Mouse (Mus musculus) myocyte (in vitro differentiated cells): ENCODE measurements around the gene Ly6g6d. TPM values are rescaled to one million over a fixed set of nuclear protein-coding genes. Genes with fewer than 3 reads are reported as not detected.

Experiments used
- H3K27me3 ChIP-seq: one replicate; pipeline ENCODE4 v1.6.1; 2011; ENCODE audit not compliant: control insufficient read depth, insufficient read depth, insufficient read length
- H3K36me3 ChIP-seq: one replicate; pipeline ENCODE4 v1.6.1; 2011; ENCODE audit not compliant: control insufficient read depth, insufficient read depth
- H3K4me2 ChIP-seq: one replicate; pipeline ENCODE4 v1.6.1; 2011; ENCODE audit warnings: low read depth, control low read depth
- H3K4me3 ChIP-seq: one replicate; pipeline ENCODE4 v1.5.1; 2011; ENCODE audit warnings: mild to moderate bottlenecking, control low read depth, moderate library complexity
- H3K79me2 ChIP-seq: one replicate; pipeline ENCODE4 v1.6.1; 2011; ENCODE audit not compliant: control insufficient read depth, insufficient read depth
- H3ac ChIP-seq: one replicate; pipeline ENCODE4 v1.6.1; 2011; ENCODE audit not compliant: control insufficient read depth, insufficient read length
- CEBPB ChIP-seq: IDR thresholded peaks from 2 replicates; pipeline ENCODE4 v1.6.1; 2011; ENCODE audit warnings: mild to moderate bottlenecking, moderate library complexity; ENCODE audit not compliant: poor library complexity, insufficient read depth, severe bottlenecking
- E2F4 ChIP-seq: IDR thresholded peaks from one replicate; pipeline ENCODE4 v1.6.1; 2011; ENCODE audit warnings: mild to moderate bottlenecking, control low read depth, moderate library complexity; ENCODE audit not compliant: insufficient read depth
- MAX ChIP-seq: IDR thresholded peaks from one replicate; pipeline ENCODE4 v1.6.1; 2011; ENCODE audit warnings: low read depth, mild to moderate bottlenecking, control low read depth
- MYOD1 ChIP-seq, 3 experiments: IDR thresholded peaks; one replicate each; pipeline ENCODE4 v1.6.1; 2011; ENCODE audit warnings: control low read depth in 2 of 3, low read depth in 2 of 3, mild to moderate bottlenecking in 2 of 3, moderate library complexity in 1 of 3; ENCODE audit not compliant: insufficient read length in 2 of 3, control insufficient read depth in 1 of 3
- MYOG ChIP-seq, 3 experiments: IDR thresholded peaks; one replicate each; pipeline ENCODE4 v1.6.1; 2011; ENCODE audit warnings: control low read depth in 2 of 3, low read depth in 2 of 3, mild to moderate bottlenecking in 2 of 3; ENCODE audit not compliant: insufficient read length in 2 of 3, control insufficient read depth in 1 of 3, insufficient read depth in 1 of 3
- POLR2A ChIP-seq: IDR thresholded peaks from one replicate; pipeline ENCODE4 v1.6.1; 2011; ENCODE audit warnings: low read depth, mild to moderate bottlenecking, control low read depth, moderate library complexity; ENCODE audit not compliant: insufficient read length
- POLR2AphosphoS2 ChIP-seq: IDR thresholded peaks from one replicate; pipeline ENCODE4 v1.6.1; 2011; ENCODE audit warnings: low read depth, control low read depth; ENCODE audit not compliant: insufficient read length
- REST ChIP-seq: IDR thresholded peaks from one replicate; pipeline ENCODE4 v1.6.1; 2011; ENCODE audit warnings: mild to moderate bottlenecking, control low read depth, moderate library complexity; ENCODE audit not compliant: insufficient read depth, insufficient read length
- SRF ChIP-seq: IDR thresholded peaks from one replicate; pipeline ENCODE4 v1.6.1; 2011; ENCODE audit warnings: low read depth; ENCODE audit not compliant: control insufficient read depth, insufficient read length
- TCF12 ChIP-seq: IDR thresholded peaks from one replicate; pipeline ENCODE4 v1.6.1; 2011; ENCODE audit warnings: mild to moderate bottlenecking, control low read depth; ENCODE audit not compliant: poor library complexity, insufficient read depth, severe bottlenecking
- TCF3 ChIP-seq: IDR thresholded peaks from one replicate; pipeline ENCODE4 v1.6.1; 2011; ENCODE audit warnings: low read depth, control low read depth; ENCODE audit not compliant: insufficient read length
- USF1 ChIP-seq: IDR thresholded peaks from one replicate; pipeline ENCODE4 v1.6.1; 2011; ENCODE audit warnings: low read depth, mild to moderate bottlenecking, control low read depth, moderate library complexity
- polyA plus RNA-seq: library from polyadenylated mRNA; unstranded; fragments of >200 nt; fragmentation: generic; extraction: Trizol; gene quantifications from one replicate; pipeline ENCODE4 v1.2.1, GENCODE M21; 2012; ENCODE audit warnings: missing spikeins

Gene Ly6g6d
- polyA plus RNA-seq, 1 experiment: not detected

- H3K79me2 ChIP-seq: no peaks in the 10 kb centered on the region
- H3K27me3 ChIP-seq: no peaks in the 10 kb centered on the region
- TF ChIP-seq TCF12: no peak
- no peak for TF ChIP-seq POLR2A
- TF ChIP-seq POLR2AphosphoS2: no peak
- peak in 2 of 3 experiments; percentile 75 to 80 for TF ChIP-seq MYOG (IDR thresholded peaks at IDR 0.05; ENCODE audit: control insufficient read depth in 1 of 3, insufficient read depth in 1 of 3, insufficient read length in 2 of 3, low read depth in 2 of 3)
- no peak for TF ChIP-seq E2F4
- peak in 2 of 3 experiments; percentile 56 to 86 for TF ChIP-seq MYOD1 (IDR thresholded peaks at IDR 0.05; ENCODE audit: control insufficient read depth in 1 of 3, insufficient read length in 2 of 3, low read depth in 2 of 3)
- no peak overlapping the region for H3K4me3 ChIP-seq
- peak overlapping the region; percentile 45 for H3K4me2 ChIP-seq
- no peak overlapping the region for H3ac ChIP-seq
- H3K36me3 ChIP-seq: no peaks in the 10 kb centered on the region
Observed at GRCm38 (mm10) chr17:35029691-35030532, 48.0 kb downstream of the Ly6g6d start.

- TF ChIP-seq POLR2AphosphoS2: no peak
- no peak for TF ChIP-seq MYOD1 (IDR thresholded peaks at IDR 0.05; ENCODE audit: control insufficient read depth in 1 of 3, insufficient read length in 2 of 3, low read depth in 2 of 3)
- TF ChIP-seq CEBPB: no peak
- no peak for TF ChIP-seq TCF12
Observed at GRCm38 (mm10) chr17:35028315-35028714, 49.5 kb downstream of the Ly6g6d start.

GRCm38 (mm10) chr17:35027277-35028068, 50.4 kb downstream of the Ly6g6d start, which contains the start of gene Sapcd1:
Gene Sapcd1, minus strand, starts transcription at chr17:35028016.
- no peaks in the 10 kb centered on the region for H3K79me2 ChIP-seq
- H3K36me3 ChIP-seq: no peaks in the 10 kb centered on the region
- no peak within 1 kb of the TSS for H3K4me3 ChIP-seq
- no peaks in the 10 kb centered on the region for H3K27me3 ChIP-seq
- TF ChIP-seq CEBPB: no peak
- no peak for TF ChIP-seq MYOD1 (IDR thresholded peaks at IDR 0.05; ENCODE audit: control insufficient read depth in 1 of 3, insufficient read length in 2 of 3, low read depth in 2 of 3)
- TF ChIP-seq MAX: no peak
- no peak for TF ChIP-seq REST
- no peak for TF ChIP-seq TCF12
- TF ChIP-seq POLR2AphosphoS2: no peak
- no peak for TF ChIP-seq TCF3
- TF ChIP-seq MYOG (IDR thresholded peaks at IDR 0.05; ENCODE audit: control insufficient read depth in 1 of 3, insufficient read depth in 1 of 3, insufficient read length in 2 of 3, low read depth in 2 of 3): no peak
- no peak for TF ChIP-seq USF1
- no peak for TF ChIP-seq POLR2A
- TF ChIP-seq E2F4: no peak
- TF ChIP-seq SRF: no peak
- H3ac ChIP-seq: no peak within 1 kb of the TSS
- no peak within 1 kb of the TSS for H3K4me2 ChIP-seq

More at GRCm38 (mm10) chr17:35028315-35028714, 49.5 kb downstream of the Ly6g6d start:
- Histone ChIP-seq H3K4me3 (no peak overlapping the region), H3K79me2 (no peaks in the 10 kb centered on the region), H3K36me3 (no peaks in the 10 kb centered on the region), H3ac (no peak overlapping the region), H3K4me2 (no peak overlapping the region), H3K27me3 (no peaks in the 10 kb centered on the region)

- Histone ChIP-seq H3K79me2 (no peaks in the 10 kb centered on the region), H3K27me3 (no peaks in the 10 kb centered on the region), H3K36me3 (no peaks in the 10 kb centered on the region), H3K4me2 (no peak overlapping the region), H3K4me3 (no peak overlapping the region), H3ac (no peak overlapping the region)
- TF ChIP-seq USF1: no peak
- TF ChIP-seq TCF12: no peak
- no peak for TF ChIP-seq E2F4
- TF ChIP-seq CEBPB: no peak
- TF ChIP-seq REST: no peak
Observed at GRCm38 (mm10) chr17:35026206-35026605, 51.7 kb downstream of the Ly6g6d start.
